8 mouse cellular contexts compared by ENCODE assay signal in genomic region chr7:25217653-25218395, GRCm38 (mm10). TPM values are rescaled to one million over a fixed set of nuclear protein-coding genes. Genes with fewer than 3 reads are reported as not detected.
DNase-seq lines count a peak whose midpoint lies in the region; ATAC-seq and TF ChIP-seq lines count a peak whose summit lies in the region.

No protein-coding gene starts in this region.

- H3K9me3 ChIP-seq in hindbrain, embryonic 10.5 days, result no peaks in the 10 kb centered on the region
- H3K9me3 ChIP-seq in hindbrain, embryonic 11.5 days (ENCODE audit: control insufficient read depth, low read length), result no peaks in the 10 kb centered on the region
- no peaks in the 10 kb centered on the region for H3K9me3 ChIP-seq in forebrain, postnatal 0 days (ENCODE audit: low read length)
- no peaks in the 10 kb centered on the region for H3K9me3 ChIP-seq in liver, embryonic 11.5 days (ENCODE audit: control insufficient read depth, low read length)

- no peak overlapping the region for H3ac ChIP-seq in myocyte (ENCODE audit: control insufficient read depth, insufficient read length)

- peaks cover 5% of the 10 kb centered on the region; the same call in 1 of the 2 replicates for H3K27me3 ChIP-seq in hindbrain, embryonic 10.5 days (ENCODE audit: insufficient read depth, poor library complexity, severe bottlenecking)
- no peaks in the 10 kb centered on the region for H3K27me3 ChIP-seq in hindbrain, embryonic 11.5 days (ENCODE audit: control insufficient read depth, insufficient read depth, low read length)
- H3K27me3 ChIP-seq in forebrain, postnatal 0 days (ENCODE audit: insufficient read depth, low read length), result no peaks in the 10 kb centered on the region
- no peaks in the 10 kb centered on the region for H3K27me3 ChIP-seq in liver, embryonic 11.5 days (replicated peaks; ENCODE audit: control insufficient read depth, insufficient read depth, low read length)
- H3K27me3 ChIP-seq in myocyte (ENCODE audit: control insufficient read depth, insufficient read depth, insufficient read length), result no peaks in the 10 kb centered on the region

- TF ChIP-seq POLR2A in myocyte (IDR thresholded peaks at IDR 0.05; ENCODE audit: insufficient read length, low read depth), result no peak

- H3K9ac ChIP-seq in hindbrain, embryonic 11.5 days (ENCODE audit: low read depth, low read length), result no peak overlapping the region; the same call in 1 of the 2 replicates
- 0 out of 2 replicates have a peak overlapping the region, but pooled peaks have one; percentile 76 for H3K9ac ChIP-seq in forebrain, postnatal 0 days
- H3K9ac ChIP-seq in liver, embryonic 11.5 days (ENCODE audit: low read depth, low read length), result peak overlapping the region; percentile 89

- peaks cover 14% of the 10 kb centered on the region for H3K79me2 ChIP-seq in myocyte (ENCODE audit: control insufficient read depth, insufficient read depth)

- peaks cover 47% of the 10 kb centered on the region for H3K4me1 ChIP-seq in hindbrain, embryonic 10.5 days (replicated peaks)
- peaks cover 11% of the 10 kb centered on the region for H3K4me1 ChIP-seq in hindbrain, embryonic 11.5 days (replicated peaks; ENCODE audit: control insufficient read depth, insufficient read depth, low read length)
- peaks cover 12% of the 10 kb centered on the region for H3K4me1 ChIP-seq in forebrain, postnatal 0 days (ENCODE audit: insufficient read depth)
- peaks cover 30% of the 10 kb centered on the region for H3K4me1 ChIP-seq in liver, embryonic 11.5 days (replicated peaks; ENCODE audit: control insufficient read depth, insufficient read depth, low read length)

- H3K27ac ChIP-seq in hindbrain, embryonic 10.5 days, result no peak overlapping the region
- no peak overlapping the region for H3K27ac ChIP-seq in hindbrain, embryonic 11.5 days (ENCODE audit: low read depth, low read length)
- H3K27ac ChIP-seq in forebrain, postnatal 0 days (ENCODE audit: low read depth, low read length), result no peak overlapping the region
- no peak overlapping the region for H3K27ac ChIP-seq in liver, embryonic 11.5 days (ENCODE audit: low read depth, low read length)

- 71% methylated on average over 12 of the region's 12 CpGs for WGBS in hindbrain, embryonic 10.5 days
- WGBS in hindbrain, embryonic 11.5 days, result 69% methylated on average over 12 of the region's 12 CpGs
- 74% methylated on average over 12 of the region's 12 CpGs for WGBS in forebrain, postnatal 0 days
- 62% methylated on average over 12 of the region's 12 CpGs for WGBS in liver, embryonic 11.5 days

- ATAC-seq in hindbrain, embryonic 11.5 days (ENCODE audit: low FRiP score), result no peak
- ATAC-seq in forebrain, postnatal 0 days, result no peak
- ATAC-seq in liver, embryonic 11.5 days (replicated peaks; ENCODE audit: low FRiP score), result no peak

- H3K4me2 ChIP-seq in hindbrain, embryonic 11.5 days (replicated peaks; ENCODE audit: low read depth, low read length), result no peak overlapping the region
- H3K4me2 ChIP-seq in forebrain, postnatal 0 days (ENCODE audit: low read depth), result 0 out of 2 replicates have a peak overlapping the region, but pooled peaks have one; percentile 96
- peak overlapping the region; percentile 90 for H3K4me2 ChIP-seq in liver, embryonic 11.5 days
- peak overlapping the region; percentile 100 for H3K4me2 ChIP-seq in myocyte (ENCODE audit: low read depth)

- peak overlapping the region; percentile 80; the same call in 1 of the 2 replicates for H3K4me3 ChIP-seq in hindbrain, embryonic 10.5 days
- H3K4me3 ChIP-seq in hindbrain, embryonic 11.5 days (ENCODE audit: low read depth, low read length), result no peak overlapping the region
- no peak overlapping the region for H3K4me3 ChIP-seq in forebrain, postnatal 0 days (ENCODE audit: low read depth, low read length)
- peak overlapping the region; percentile 88 for H3K4me3 ChIP-seq in liver, embryonic 11.5 days (ENCODE audit: low read depth, low read length)
- peak overlapping the region; percentile 90 for H3K4me3 ChIP-seq in myocyte

- H3K36me3 ChIP-seq in hindbrain, embryonic 10.5 days, result peaks cover 18% of the 10 kb centered on the region
- no peaks in the 10 kb centered on the region for H3K36me3 ChIP-seq in hindbrain, embryonic 11.5 days (ENCODE audit: control insufficient read depth, insufficient read depth, low read length)
- peaks cover 16% of the 10 kb centered on the region; the same call in 1 of the 2 replicates for H3K36me3 ChIP-seq in forebrain, postnatal 0 days (ENCODE audit: insufficient read depth)
- peaks cover 2% of the 10 kb centered on the region; the same call in 1 of the 2 replicates for H3K36me3 ChIP-seq in liver, embryonic 11.5 days (ENCODE audit: control insufficient read depth, insufficient read depth, low read length)
- H3K36me3 ChIP-seq in myocyte (ENCODE audit: control insufficient read depth, insufficient read depth), result no peaks in the 10 kb centered on the region

- no peak for TF ChIP-seq CTCF in forebrain, postnatal 0 days (IDR thresholded peaks at IDR 0.05; ENCODE audit: low read depth)

- no peak for DNase-seq in hindbrain, embryonic 10.5 days (ENCODE audit: low spot score)
- DNase-seq in hindbrain, embryonic 11.5 days (ENCODE audit: low spot score), result no peak
- DNase-seq in forebrain, postnatal 0 days, result no peak
- DNase-seq in liver, embryonic 11.5 days (ENCODE audit: low spot score), result no peak
- DNase-seq in ovary, postnatal 14 days (ENCODE audit: low spot score), result no peak
- no peak for DNase-seq in embryo, embryonic 10 days (ENCODE audit: low spot score)
- no peak for DNase-seq in gastrocnemius, postnatal 25 days

TF ChIP-seq in myocyte, 11 proteins besides CTCF, POLR2A, EP300 and RAD21 (continues in another document):
- TF ChIP-seq TCF3 (IDR thresholded peaks at IDR 0.05; ENCODE audit: insufficient read length, low read depth), result no peak
- no peak for TF ChIP-seq MAX (IDR thresholded peaks at IDR 0.05; ENCODE audit: low read depth)
- TF ChIP-seq USF1 (IDR thresholded peaks at IDR 0.05; ENCODE audit: low read depth), result no peak
- no peak for TF ChIP-seq REST (IDR thresholded peaks at IDR 0.05; ENCODE audit: insufficient read depth, insufficient read length)
- no peak for TF ChIP-seq CEBPB (IDR thresholded peaks at IDR 0.05; ENCODE audit: insufficient read depth, poor library complexity, severe bottlenecking)
- TF ChIP-seq MYOD1 (IDR thresholded peaks at IDR 0.05; ENCODE audit: control insufficient read depth in 1 of 3, insufficient read length in 2 of 3, low read depth in 2 of 3), result no peak
- no peak for TF ChIP-seq SRF (IDR thresholded peaks at IDR 0.05; ENCODE audit: control insufficient read depth, insufficient read length, low read depth)
- no peak for TF ChIP-seq E2F4 (IDR thresholded peaks at IDR 0.05; ENCODE audit: insufficient read depth)
- TF ChIP-seq MYOG (IDR thresholded peaks at IDR 0.05; ENCODE audit: control insufficient read depth in 1 of 3, insufficient read depth in 1 of 3, insufficient read length in 2 of 3, low read depth in 2 of 3), result no peak
- no peak for TF ChIP-seq TCF12 (IDR thresholded peaks at IDR 0.05; ENCODE audit: insufficient read depth, poor library complexity, severe bottlenecking)

RNA-seq across cellular contexts. Expression of gene Dedd2, which starts 2.6 kb away (rescaled TPM):
- polyA plus RNA-seq in hindbrain, embryonic 10.5 days (2016; fragmentation: Nextera tagmentation; extraction: Ambion mirVana), result 10.2 and 11.2 TPM in 2 replicates
- polyA plus RNA-seq in hindbrain, embryonic 11.5 days (2014; fragmentation: Nextera tagmentation; extraction: Ambion mirVana), result 7.3 and 8.5 TPM in 2 replicates
- 23.4 and 25.3 TPM in 2 replicates for total RNA-seq in forebrain, postnatal 0 days (2014; rRNA removed)
- polyA plus RNA-seq in forebrain, postnatal 0 days (2015; fragmentation: Nextera tagmentation; extraction: Ambion mirVana), result 14.9 and 17.3 TPM in 2 replicates
- polyA plus RNA-seq in liver, embryonic 11.5 days (2014; fragmentation: Nextera tagmentation; extraction: Ambion mirVana), result 19.6 and 21.1 TPM in 2 replicates
- 8.8 TPM for polyA plus RNA-seq in myocyte (2012; fragmentation: generic; extraction: Trizol)
- total RNA-seq in gastrocnemius, postnatal 25 days (2021), result 1 to 10 TPM; 7.2 to 7.9 TPM

RNA-seq across cellular contexts. Expression of gene Zfp526, which starts 3.4 kb away (rescaled TPM):
- 2.5 and 3.0 TPM in 2 replicates for polyA plus RNA-seq in hindbrain, embryonic 10.5 days (2016; fragmentation: Nextera tagmentation; extraction: Ambion mirVana)
- polyA plus RNA-seq in hindbrain, embryonic 11.5 days (2014; fragmentation: Nextera tagmentation; extraction: Ambion mirVana), result 2.9 and 3.9 TPM in 2 replicates
- total RNA-seq in forebrain, postnatal 0 days (2014; rRNA removed), result 5.0 and 8.3 TPM in 2 replicates
- polyA plus RNA-seq in forebrain, postnatal 0 days (2015; fragmentation: Nextera tagmentation; extraction: Ambion mirVana), result 0.59 and 0.98 TPM in 2 replicates
- 4.0 and 4.2 TPM in 2 replicates for polyA plus RNA-seq in liver, embryonic 11.5 days (2014; fragmentation: Nextera tagmentation; extraction: Ambion mirVana)
- 5.6 TPM for polyA plus RNA-seq in myocyte (2012; fragmentation: generic; extraction: Trizol)
- 1 to 10 TPM; 4.6 to 5.2 TPM for total RNA-seq in gastrocnemius, postnatal 25 days (2021)

RNA-seq across cellular contexts. Expression of gene Gsk3a, which starts 19.8 kb away (rescaled TPM):
- polyA plus RNA-seq in hindbrain, embryonic 10.5 days (2016; fragmentation: Nextera tagmentation; extraction: Ambion mirVana), result 11.6 and 12.5 TPM in 2 replicates
- 14.1 and 16.1 TPM in 2 replicates for polyA plus RNA-seq in hindbrain, embryonic 11.5 days (2014; fragmentation: Nextera tagmentation; extraction: Ambion mirVana)
- total RNA-seq in forebrain, postnatal 0 days (2014; rRNA removed), result 150 and 154 TPM in 2 replicates
- polyA plus RNA-seq in forebrain, postnatal 0 days (2015; fragmentation: Nextera tagmentation; extraction: Ambion mirVana), result 21.0 and 21.5 TPM in 2 replicates
- polyA plus RNA-seq in liver, embryonic 11.5 days (2014; fragmentation: Nextera tagmentation; extraction: Ambion mirVana), result 11.0 and 13.0 TPM in 2 replicates
- 69.4 TPM for polyA plus RNA-seq in myocyte (2012; fragmentation: generic; extraction: Trizol)
- 10 to 100 TPM; 59.5 to 66.2 TPM for total RNA-seq in gastrocnemius, postnatal 25 days (2021)

RNA-seq across cellular contexts. Expression of gene Erf, which starts 32.7 kb away (rescaled TPM):
- 8.0 and 8.6 TPM in 2 replicates for polyA plus RNA-seq in hindbrain, embryonic 10.5 days (2016; fragmentation: Nextera tagmentation; extraction: Ambion mirVana)
- 12.8 and 14.2 TPM in 2 replicates for polyA plus RNA-seq in hindbrain, embryonic 11.5 days (2014; fragmentation: Nextera tagmentation; extraction: Ambion mirVana)
- total RNA-seq in forebrain, postnatal 0 days (2014; rRNA removed), result 11.8 and 16.5 TPM in 2 replicates
- 3.7 and 4.5 TPM in 2 replicates for polyA plus RNA-seq in forebrain, postnatal 0 days (2015; fragmentation: Nextera tagmentation; extraction: Ambion mirVana)
- polyA plus RNA-seq in liver, embryonic 11.5 days (2014; fragmentation: Nextera tagmentation; extraction: Ambion mirVana), result 13.8 and 16.4 TPM in 2 replicates
- 42.5 TPM for polyA plus RNA-seq in myocyte (2012; fragmentation: generic; extraction: Trizol)
- 1 to 10 TPM; 5.8 to 7.2 TPM for total RNA-seq in gastrocnemius, postnatal 25 days (2021)

RNA-seq across cellular contexts. Expression of gene Pou2f2, which starts 38.3 kb away (rescaled TPM):
- 19.3 and 41.0 TPM in 2 replicates for polyA plus RNA-seq in hindbrain, embryonic 10.5 days (2016; fragmentation: Nextera tagmentation; extraction: Ambion mirVana)
- polyA plus RNA-seq in hindbrain, embryonic 11.5 days (2014; fragmentation: Nextera tagmentation; extraction: Ambion mirVana), result 40.1 and 51.9 TPM in 2 replicates
- 5.8 and 6.0 TPM in 2 replicates for total RNA-seq in forebrain, postnatal 0 days (2014; rRNA removed)
- 9.8 and 21.2 TPM in 2 replicates for polyA plus RNA-seq in forebrain, postnatal 0 days (2015; fragmentation: Nextera tagmentation; extraction: Ambion mirVana)
- 2.2 and 3.2 TPM in 2 replicates for polyA plus RNA-seq in liver, embryonic 11.5 days (2014; fragmentation: Nextera tagmentation; extraction: Ambion mirVana)
- 0.01 TPM for polyA plus RNA-seq in myocyte (2012; fragmentation: generic; extraction: Trizol)
- under 1 TPM; 0.08 to 0.21 TPM for total RNA-seq in gastrocnemius, postnatal 25 days (2021)

Comparison
In these comparisons a context has a peak if more than half of its experiments do, and no peak if none do; other contexts are left out.
1. H3K4me3 ChIP-seq: peak in hindbrain, embryonic 10.5 days (single experiment), liver, embryonic 11.5 days (single experiment) and myocyte (single experiment); none in hindbrain, embryonic 11.5 days (single experiment) and forebrain, postnatal 0 days (single experiment).